Comparison of ENCODE assay signal across 8 mouse cellular contexts in genomic region chr19:53528131-53528621, GRCm38 (mm10). TPM values are rescaled to one million over a fixed set of nuclear protein-coding genes. Genes with fewer than 3 reads are reported as not detected.
DNase-seq lines count a peak whose midpoint lies in the region; ATAC-seq and TF ChIP-seq lines count a peak whose summit lies in the region.

No protein-coding gene starts in this region.

- peak overlapping the region; percentile 71 for H3K4me3 ChIP-seq in cerebellum, adult 2 months (replicated peaks; ENCODE audit: insufficient read depth, low read depth, low read length)
- peak overlapping the region; percentile 95 for H3K4me3 ChIP-seq in megakaryocyte, embryonic 14.5 days (replicated peaks)
- peak overlapping the region; percentile 62 for H3K4me3 ChIP-seq in liver, embryonic 12.5 days
- H3K4me3 ChIP-seq in stomach, embryonic 14.5 days (ENCODE audit: low read depth, low read length): peak overlapping the region; percentile 61

- 2% methylated on average over 13 of the region's 13 CpGs for WGBS in cerebellum, adult 2 months
- WGBS in liver, embryonic 12.5 days (ENCODE audit: insufficient replicate concordance): 9% methylated on average over 13 of the region's 13 CpGs
- WGBS in stomach, embryonic 14.5 days: 3% methylated on average over 13 of the region's 13 CpGs

- no peak for TF ChIP-seq CTCF in cerebellum, adult 2 months (IDR thresholded peaks at IDR 0.05; ENCODE audit: borderline replicate concordance, insufficient read depth, low read depth, low read length)

- peak overlapping the region; percentile 64; the same call in 1 of the 2 replicates for H3K9ac ChIP-seq in liver, embryonic 12.5 days
- H3K9ac ChIP-seq in stomach, embryonic 14.5 days (replicated peaks; ENCODE audit: low read depth, low read length): no peak overlapping the region; the same call in 1 of the 2 replicates

- H3K9me3 ChIP-seq in megakaryocyte, embryonic 14.5 days: peaks cover 15% of the 10 kb centered on the region
- H3K9me3 ChIP-seq in liver, embryonic 12.5 days (replicated peaks): no peaks in the 10 kb centered on the region
- no peaks in the 10 kb centered on the region for H3K9me3 ChIP-seq in stomach, embryonic 14.5 days (ENCODE audit: control insufficient read depth, low read depth, low read length)

- H3K27ac ChIP-seq in cerebellum, adult 2 months (ENCODE audit: insufficient read depth, low read length): peak overlapping the region; percentile 77
- no peak overlapping the region for H3K27ac ChIP-seq in liver, embryonic 12.5 days
- no peak overlapping the region for H3K27ac ChIP-seq in stomach, embryonic 14.5 days (ENCODE audit: low read length)

- peak overlapping the region; percentile 96 for H3K4me2 ChIP-seq in liver, embryonic 12.5 days
- peak overlapping the region; percentile 93 for H3K4me2 ChIP-seq in stomach, embryonic 14.5 days (replicated peaks; ENCODE audit: low read depth, low read length)

- no peak for TF ChIP-seq POLR2A in cerebellum, adult 2 months (IDR thresholded peaks at IDR 0.05; ENCODE audit: borderline replicate concordance, insufficient read depth, low read length)

- no peak for ATAC-seq in megakaryocyte, adult 5-6 weeks (ENCODE audit: poor library complexity, severe bottlenecking)
- 0 out of 2 replicates have a peak, but pooled peaks have one; percentile 1 for ATAC-seq in liver, embryonic 12.5 days
- no peak for ATAC-seq in stomach, embryonic 14.5 days (ENCODE audit: insufficient number of reproducible peaks, insufficient read depth, low FRiP score, low read depth)

- H3K27me3 ChIP-seq in cerebellum, adult 2 months (ENCODE audit: control insufficient read depth, insufficient read depth, low read length): no peaks in the 10 kb centered on the region
- peaks cover 58% of the 10 kb centered on the region for H3K27me3 ChIP-seq in megakaryocyte, embryonic 14.5 days (replicated peaks)
- H3K27me3 ChIP-seq in liver, embryonic 12.5 days (replicated peaks): peaks cover 59% of the 10 kb centered on the region
- 0 out of 2 replicates have a peak, but pooled peaks cover 5% of the 10 kb centered on the region for H3K27me3 ChIP-seq in stomach, embryonic 14.5 days (ENCODE audit: control insufficient read depth, insufficient read depth, low read length)

- H3K4me1 ChIP-seq in cerebellum, adult 2 months (ENCODE audit: control insufficient read depth, insufficient read depth, low read length): no peaks in the 10 kb centered on the region
- peaks cover 35% of the 10 kb centered on the region for H3K4me1 ChIP-seq in megakaryocyte, embryonic 14.5 days
- H3K4me1 ChIP-seq in liver, embryonic 12.5 days: peaks cover 39% of the 10 kb centered on the region
- H3K4me1 ChIP-seq in stomach, embryonic 14.5 days (ENCODE audit: control insufficient read depth, insufficient read depth, low read length): 0 out of 2 replicates have a peak, but pooled peaks cover 5% of the 10 kb centered on the region

- DNase-seq in cerebellum, adult 2 months: peak; percentile 46 to 58
- DNase-seq in cerebellum, adult 11-12 months: no peak
- DNase-seq in urinary bladder, postnatal 36 days (ENCODE audit: low spot score in 2 of 2): no peak
- DNase-seq in thymus, adult 18-20 months: no peak

- no peaks in the 10 kb centered on the region for H3K36me3 ChIP-seq in megakaryocyte, embryonic 14.5 days (replicated peaks; ENCODE audit: low read length)
- no peaks in the 10 kb centered on the region for H3K36me3 ChIP-seq in liver, embryonic 12.5 days
- H3K36me3 ChIP-seq in stomach, embryonic 14.5 days (ENCODE audit: control insufficient read depth, insufficient read depth, low read length): no peaks in the 10 kb centered on the region

RNA-seq across cellular contexts. Expression of gene Dusp5, which starts 0.7 kb away (rescaled TPM):
- 80.4 and 87.9 TPM in 2 replicates for polyA plus RNA-seq in cerebellum, adult 2 months (2012; rRNA removed)
- polyA plus RNA-seq in megakaryocyte, embryonic 14.5 days (2012; ENCODE audit: insufficient read depth, low replicate concordance): 3.0 TPM in 1 of 2 replicates, not detected in the other
- total RNA-seq in megakaryocyte, adult 5-6 weeks (2015): 4.3 and 5.0 TPM in 2 replicates
- 4.6 and 6.4 TPM in 2 replicates for total RNA-seq in megakaryocyte, adult 5-6 weeks (2017)
- polyA plus RNA-seq in liver, embryonic 12.5 days (2016; fragmentation: Nextera tagmentation; extraction: Ambion mirVana): 5.7 and 5.9 TPM in 2 replicates
- polyA plus RNA-seq in stomach, embryonic 14.5 days (2014; fragmentation: Nextera tagmentation; extraction: Ambion mirVana): 4.6 TPM in 2 replicates

Comparison
In these comparisons a context has a peak if more than half of its experiments do, and no peak if none do; other contexts are left out.
1. DNase-seq: peak in cerebellum, adult 2 months (2 of 2); none in cerebellum, adult 11-12 months (single experiment), urinary bladder, postnatal 36 days (0 of 2) and thymus, adult 18-20 months (0 of 2).
2. RNA of gene Dusp5, which starts 0.7 kb away (polyA plus RNA-seq): 80.4 to 87.9 TPM in cerebellum, adult 2 months; 5.7 to 5.9 TPM in liver, embryonic 12.5 days, 4.6 TPM in stomach, embryonic 14.5 days and 3.0 TPM in megakaryocyte, embryonic 14.5 days; every median in the first group is over 10 times any median in the second.
3. Peak in every context shown above with its lines, with median percentiles within 50 percentile points of each other: H3K4me3 ChIP-seq.